In genomic region chr6:128736100-128736499, GRCm38 (mm10) we compare ENCODE assay signal across 10 mouse cellular contexts. TPM values are rescaled to one million over a fixed set of nuclear protein-coding genes. Genes with fewer than 3 reads are reported as not detected.
DNase-seq lines count a peak whose midpoint lies in the region; ATAC-seq and TF ChIP-seq lines count a peak whose summit lies in the region.
"Had no signal": no experiment of that assay in that cellular context is flagged by ENCODE, and none has a peak within 500 bp of the region (broad histone marks: within the 10 kb centered on the region; RNA-seq: fewer than 3 reads in every experiment).

No protein-coding gene starts in this region.

- H3K4me2 ChIP-seq in intestine, embryonic 16.5 days (ENCODE audit: low read depth, low read length) = no peak overlapping the region
- H3K4me2 ChIP-seq: embryonic facial prominence, embryonic 13.5 days had no signal

- H3K36me3 ChIP-seq in splenic B cell, adult 2 months (ENCODE audit: control insufficient read depth, insufficient read depth, low read length, poor library complexity, severe bottlenecking) = no peaks in the 10 kb centered on the region
- no peaks in the 10 kb centered on the region for H3K36me3 ChIP-seq in forebrain, embryonic 10.5 days (replicated peaks)
- H3K36me3 ChIP-seq in intestine, embryonic 16.5 days (ENCODE audit: control insufficient read depth, insufficient read depth, low read length) = no peaks in the 10 kb centered on the region
- H3K36me3 ChIP-seq: embryonic facial prominence, embryonic 13.5 days had no signal

- H3K4me3 ChIP-seq in left cerebral cortex, adult 2 months = no peak overlapping the region
- H3K4me3 ChIP-seq in forebrain, embryonic 10.5 days = no peak overlapping the region
- H3K4me3 ChIP-seq in intestine, embryonic 16.5 days (ENCODE audit: low read length) = no peak overlapping the region
- H3K4me3 ChIP-seq: embryonic facial prominence, embryonic 13.5 days had no signal

- no peak overlapping the region for H3K27ac ChIP-seq in left cerebral cortex, adult 2 months
- H3K27ac ChIP-seq in forebrain, embryonic 10.5 days = no peak overlapping the region
- H3K27ac ChIP-seq in intestine, embryonic 16.5 days (ENCODE audit: low read length) = no peak overlapping the region
- H3K27ac ChIP-seq: embryonic facial prominence, embryonic 13.5 days had no signal

- peak; percentile 47 for TF ChIP-seq CTCF in left cerebral cortex, adult 2 months (IDR thresholded peaks at IDR 0.05)

- no peaks in the 10 kb centered on the region for H3K27me3 ChIP-seq in splenic B cell, adult 2 months (ENCODE audit: control insufficient read depth, insufficient read depth, low read length, poor library complexity, severe bottlenecking)
- no peaks in the 10 kb centered on the region for H3K27me3 ChIP-seq in forebrain, embryonic 10.5 days (ENCODE audit: poor library complexity, severe bottlenecking)
- H3K27me3 ChIP-seq in intestine, embryonic 16.5 days (replicated peaks; ENCODE audit: control insufficient read depth, insufficient read depth, low read length) = no peaks in the 10 kb centered on the region
- H3K27me3 ChIP-seq: embryonic facial prominence, embryonic 13.5 days had no signal

- no peaks in the 10 kb centered on the region for H3K4me1 ChIP-seq in forebrain, embryonic 10.5 days
- H3K4me1 ChIP-seq in intestine, embryonic 16.5 days (ENCODE audit: control insufficient read depth, insufficient read depth, low read length) = no peaks in the 10 kb centered on the region
- H3K4me1 ChIP-seq: embryonic facial prominence, embryonic 13.5 days had no signal

- no peaks in the 10 kb centered on the region for H3K9me3 ChIP-seq in forebrain, embryonic 10.5 days
- no peaks in the 10 kb centered on the region for H3K9me3 ChIP-seq in intestine, embryonic 16.5 days (ENCODE audit: control insufficient read depth, low read length)
- H3K9me3 ChIP-seq: embryonic facial prominence, embryonic 13.5 days had no signal

- no peak overlapping the region for H3K9ac ChIP-seq in intestine, embryonic 16.5 days (ENCODE audit: low read depth, low read length)
- H3K9ac ChIP-seq: embryonic facial prominence, embryonic 13.5 days had no signal

- intact Hi-C loops in left cerebral cortex, adult 2 months (cut with DNase I) = no loop called here

- no peak for ATAC-seq in intestine, embryonic 16.5 days

- DNase-seq in adrenal gland, adult (ENCODE audit: inconsistent age in 2 of 2, low spot score in 1 of 2) = peak; percentile 11 to 60
- DNase-seq in adrenal gland, postnatal 4 days (ENCODE audit: low spot score in 2 of 2) = no peak
- DNase-seq in left cerebral cortex, adult 2 months (ENCODE audit: extremely low spot score in 1 of 2, low spot score in 2 of 2) = no peak
- no peak for DNase-seq in left cerebral cortex, adult 9 months (ENCODE audit: low spot score in 2 of 2)
- DNase-seq in kidney, postnatal 14 days = peak; percentile 12
- DNase-seq in splenic B cell, adult 2 months (ENCODE audit: low read depth, low spot score) = peak; percentile 49
- no peak for DNase-seq in forebrain, embryonic 10.5 days (ENCODE audit: extremely low spot score, low spot score)

RNA-seq across cellular contexts. Expression of gene Klrb1, which starts 13.2 kb away (rescaled TPM):
- total RNA-seq in adrenal gland, postnatal 4 days (2021) = not detected
- not detected for total RNA-seq in left cerebral cortex, adult 2 months (2021)
- polyA plus RNA-seq in forebrain, embryonic 10.5 days (2016; fragmentation: Nextera tagmentation; extraction: Ambion mirVana) = not detected in 2 replicates
- polyA plus RNA-seq in intestine, embryonic 16.5 days (2015; fragmentation: Nextera tagmentation; extraction: Ambion mirVana) = not detected in 2 replicates
- polyA plus RNA-seq: embryonic facial prominence, embryonic 13.5 days had no signal

RNA-seq across cellular contexts. Expression of gene Klrb1c, which starts 52.9 kb away (rescaled TPM):
- total RNA-seq in adrenal gland, postnatal 4 days (2021) = under 1 TPM; 0.11 to 0.25 TPM
- not detected for total RNA-seq in left cerebral cortex, adult 2 months (2021)
- polyA plus RNA-seq in forebrain, embryonic 10.5 days (2016; fragmentation: Nextera tagmentation; extraction: Ambion mirVana) = not detected in 2 replicates
- polyA plus RNA-seq in intestine, embryonic 16.5 days (2015; fragmentation: Nextera tagmentation; extraction: Ambion mirVana) = 0.13 and 0.38 TPM in 2 replicates
- total RNA-seq: left cerebral cortex, postnatal 10 days had no signal
- polyA plus RNA-seq: embryonic facial prominence, embryonic 13.5 days had no signal

Comparison
In these comparisons a context has a peak if more than half of its experiments do, and no peak if none do; other contexts are left out.
1. DNase-seq: peak in adrenal gland, adult (2 of 2), kidney, postnatal 14 days (single experiment) and splenic B cell, adult 2 months (single experiment); none in adrenal gland, postnatal 4 days (0 of 2), left cerebral cortex, adult 2 months (0 of 2), left cerebral cortex, adult 9 months (0 of 2) and forebrain, embryonic 10.5 days (single experiment).